Mouse (Mus musculus) layer of hippocampus, adult 9-11 months (tissue): Measurements from ENCODE around the gene Ugt1a5.

Experiments
- DNase-seq: peaks from one replicate; pipeline ENCODE4 v3.0.0; 2022

The Ugt1a5 gene

DNA sequence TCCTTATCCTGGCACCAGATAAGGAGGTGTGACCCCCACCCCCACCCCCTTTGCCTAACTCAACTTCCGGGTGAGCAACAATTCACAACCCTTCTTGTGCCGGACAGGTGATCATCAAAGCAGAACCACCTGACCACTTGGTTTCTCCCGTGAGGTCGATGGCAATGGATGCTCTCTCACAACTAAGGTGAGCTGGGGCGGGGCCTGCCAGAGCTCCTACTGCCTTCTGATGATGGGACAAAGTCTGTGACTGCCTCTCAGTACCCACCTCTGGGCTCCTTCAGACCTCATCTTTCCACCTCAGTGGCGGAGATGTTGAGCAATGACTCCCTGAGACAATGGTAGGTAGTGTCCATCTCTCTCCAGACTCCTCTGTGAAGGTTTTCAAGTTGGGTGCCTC lies 80.1 kb downstream of the Ugt1a5 start:
- no peak for DNase-seq

DNA sequence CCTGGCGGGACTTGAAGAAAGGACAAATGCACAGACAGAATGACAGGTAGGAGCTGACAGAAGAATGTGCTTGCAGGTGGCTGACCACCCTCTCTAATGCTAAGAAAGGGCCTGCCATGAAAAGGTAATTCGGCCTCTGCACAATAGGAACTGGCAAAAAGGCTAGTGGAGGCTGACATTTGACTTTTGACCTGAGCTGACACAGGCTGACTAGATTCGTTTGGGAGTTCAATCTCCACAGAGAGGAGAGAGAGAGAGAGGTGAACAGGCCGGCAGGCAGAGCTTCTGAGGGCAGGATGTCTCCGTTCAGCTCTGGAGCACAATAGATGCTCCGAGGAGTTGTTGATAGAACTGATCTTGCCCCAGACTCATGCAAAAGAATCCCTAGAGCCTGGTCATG lies 80.6 kb downstream of the Ugt1a5 start:
- DNase-seq: no peak

DNA sequence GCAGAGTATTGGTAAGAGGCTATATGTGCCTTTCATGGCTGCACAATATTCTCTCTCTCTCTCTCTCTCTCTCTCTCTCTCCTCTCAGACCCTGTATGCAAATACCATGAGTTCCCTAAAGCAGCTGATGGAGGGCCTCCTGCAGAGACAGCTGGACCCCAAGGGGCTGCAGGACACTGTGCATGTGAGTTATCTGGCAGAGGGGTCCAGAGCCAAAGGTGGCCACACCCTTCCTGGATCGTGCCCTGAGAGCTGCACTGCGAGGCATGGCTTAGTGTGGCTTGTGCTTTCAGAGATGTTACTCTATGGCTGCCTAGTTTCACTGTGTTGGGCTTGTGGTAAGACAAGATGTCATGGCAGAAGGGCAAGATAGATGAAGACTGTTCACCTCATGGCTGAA lies 81.8 kb downstream of the Ugt1a5 start:
- DNase-seq: no peak

DNA sequence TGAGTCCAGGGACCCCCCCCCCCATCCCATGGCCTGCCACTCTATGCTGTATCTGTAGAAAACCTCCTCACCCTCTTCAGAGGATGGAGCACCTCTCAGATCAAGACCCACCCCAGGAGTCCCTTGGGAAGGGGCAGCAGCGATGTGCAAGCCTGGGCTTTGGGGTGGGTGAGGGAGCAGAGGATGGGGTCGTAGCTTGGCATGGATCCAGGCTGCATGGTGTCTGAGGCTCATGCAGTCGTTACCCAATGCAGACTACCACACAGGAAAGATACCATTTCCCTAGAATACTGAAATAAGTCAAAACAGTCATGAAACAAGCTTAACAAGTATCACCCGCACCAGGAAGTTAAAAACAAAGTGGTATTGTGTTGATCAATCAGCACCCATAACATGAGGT lies 82.8 kb downstream of the Ugt1a5 start:
- DNase-seq: no peak

DNA sequence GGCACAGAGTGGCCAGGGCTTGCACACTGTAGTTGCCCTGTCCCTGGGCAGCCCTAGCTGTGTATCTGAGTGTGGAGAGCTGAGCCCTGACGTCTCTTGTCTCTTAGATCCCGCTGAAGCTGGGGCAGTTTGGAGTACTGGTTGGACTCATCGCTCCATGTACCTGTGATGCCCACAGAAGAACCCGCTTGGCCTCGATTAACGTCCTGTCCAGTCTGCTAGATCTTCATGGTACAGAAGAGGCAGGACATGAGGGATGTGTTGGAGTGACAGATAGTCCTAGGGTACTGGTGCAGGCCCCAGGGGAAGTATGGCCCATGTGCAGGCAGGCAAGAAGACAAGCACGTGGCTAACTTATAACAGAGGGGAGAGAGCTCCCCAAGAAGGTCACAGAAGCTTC lies 83.8 kb downstream of the Ugt1a5 start:
- no peak for DNase-seq

DNA sequence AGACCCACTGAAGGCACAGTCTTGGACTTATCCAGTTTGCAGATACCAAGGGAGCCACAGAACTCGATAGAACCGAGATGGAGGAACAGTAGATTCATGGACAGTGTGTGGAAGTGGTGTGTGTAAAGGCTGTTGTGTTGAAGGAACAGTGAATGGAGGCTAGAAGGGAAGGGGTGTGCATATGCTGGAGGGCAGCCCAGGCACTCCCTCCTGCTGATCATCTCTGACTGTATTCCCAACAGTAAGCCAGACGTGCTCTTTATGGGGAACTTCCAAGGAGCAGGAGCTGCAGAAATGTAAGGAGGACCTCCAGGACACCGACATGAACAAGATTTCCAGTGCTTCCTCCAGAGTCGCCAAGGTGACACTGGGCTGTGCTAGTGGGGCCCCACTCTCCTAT lies 84.2 kb downstream of the Ugt1a5 start:
- DNase-seq: no peak

DNA sequence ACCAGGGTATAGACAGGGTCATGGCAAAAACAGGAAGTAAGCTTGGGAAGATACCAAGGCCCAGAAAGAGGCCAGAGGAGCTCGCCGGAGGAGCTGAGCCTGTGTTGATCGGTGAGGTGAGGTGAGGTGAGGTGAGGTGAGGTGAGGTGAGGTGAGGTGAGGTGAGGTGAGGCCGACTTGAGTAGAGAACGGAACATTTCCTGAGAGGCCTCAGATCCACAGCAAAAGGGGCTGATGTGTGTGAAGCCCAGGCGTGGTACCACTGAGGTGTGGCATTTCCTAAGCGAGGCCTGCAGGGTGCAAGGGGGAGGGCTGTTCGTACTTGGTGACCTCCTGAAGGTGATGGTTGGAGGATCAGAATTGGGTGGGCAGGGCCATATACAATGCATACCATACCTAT lies 87.3 kb downstream of the Ugt1a5 start:
- no peak for DNase-seq

DNA sequence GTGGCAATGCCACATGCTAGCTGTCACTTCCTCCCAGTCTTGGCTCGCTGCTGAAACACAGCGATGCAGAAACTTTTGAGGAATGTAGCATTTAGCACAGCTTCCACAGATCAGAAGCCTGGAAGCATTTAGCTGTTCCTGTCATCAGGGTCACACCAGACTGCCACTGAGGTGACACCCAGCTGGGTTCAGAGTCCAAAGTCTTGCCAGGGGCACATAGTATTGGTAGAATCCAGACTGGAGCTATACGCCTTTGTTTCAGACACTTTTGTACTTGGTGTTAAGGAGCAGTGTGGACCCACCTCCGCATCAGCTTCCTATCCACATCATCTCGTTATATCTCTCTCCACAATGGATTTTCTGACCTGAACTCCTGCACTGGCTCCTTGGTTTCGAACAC lies 87.7 kb downstream of the Ugt1a5 start:
- DNase-seq: no peak

DNA sequence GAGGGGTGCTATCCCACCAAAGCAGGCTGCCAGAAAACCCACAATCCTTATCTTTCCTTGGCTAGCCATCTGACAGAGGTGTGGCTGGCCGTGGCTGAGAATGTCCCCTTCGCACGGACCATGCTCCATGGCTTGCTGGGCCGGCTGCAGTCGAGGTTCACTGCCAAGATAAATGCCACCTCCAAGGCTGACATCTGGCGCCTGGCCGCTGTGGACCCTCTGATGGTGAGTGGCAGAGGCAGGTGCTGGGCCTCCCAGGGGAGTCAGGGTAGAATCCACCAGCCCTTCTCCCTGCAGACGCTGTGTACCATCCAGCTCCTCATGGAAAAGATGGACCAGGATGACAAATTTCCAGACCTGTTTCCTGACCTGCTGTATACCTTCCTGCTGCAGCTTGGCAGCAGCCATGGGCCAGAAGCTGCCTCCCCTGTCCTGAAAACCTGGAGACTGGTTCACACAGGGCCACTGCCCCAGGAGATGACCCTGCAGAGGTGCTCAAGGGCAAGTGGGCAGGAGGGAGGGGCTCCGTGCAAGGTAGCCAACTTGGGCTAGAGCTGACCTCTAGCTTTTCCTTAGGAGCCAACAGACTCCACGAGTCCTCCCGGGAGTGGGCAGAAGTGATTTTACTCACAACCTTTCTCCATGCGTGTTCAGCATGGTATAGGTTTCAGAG lies 89.1 kb downstream of the Ugt1a5 start:
- DNase-seq: no peak

DNA sequence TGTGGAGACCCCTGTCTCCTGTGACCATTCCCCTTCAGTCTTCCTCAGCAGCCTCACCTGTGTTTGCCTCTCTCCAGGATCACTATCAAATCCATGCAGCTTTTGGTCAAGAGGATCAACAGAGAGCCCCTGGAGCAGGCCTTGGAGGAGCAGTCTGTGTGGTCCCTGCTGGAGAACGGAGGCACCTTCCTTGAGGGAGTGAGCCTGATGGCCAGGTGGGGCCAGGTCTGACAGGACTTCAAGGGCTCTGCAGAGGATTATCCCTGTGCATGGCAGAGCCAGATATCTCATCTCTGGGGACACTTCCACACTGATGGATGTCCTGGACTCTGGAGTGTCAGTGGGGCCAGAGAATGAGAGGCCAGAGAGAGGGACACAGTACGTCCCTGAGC lies 89.7 kb downstream of the Ugt1a5 start:
- no peak for DNase-seq

DNA sequence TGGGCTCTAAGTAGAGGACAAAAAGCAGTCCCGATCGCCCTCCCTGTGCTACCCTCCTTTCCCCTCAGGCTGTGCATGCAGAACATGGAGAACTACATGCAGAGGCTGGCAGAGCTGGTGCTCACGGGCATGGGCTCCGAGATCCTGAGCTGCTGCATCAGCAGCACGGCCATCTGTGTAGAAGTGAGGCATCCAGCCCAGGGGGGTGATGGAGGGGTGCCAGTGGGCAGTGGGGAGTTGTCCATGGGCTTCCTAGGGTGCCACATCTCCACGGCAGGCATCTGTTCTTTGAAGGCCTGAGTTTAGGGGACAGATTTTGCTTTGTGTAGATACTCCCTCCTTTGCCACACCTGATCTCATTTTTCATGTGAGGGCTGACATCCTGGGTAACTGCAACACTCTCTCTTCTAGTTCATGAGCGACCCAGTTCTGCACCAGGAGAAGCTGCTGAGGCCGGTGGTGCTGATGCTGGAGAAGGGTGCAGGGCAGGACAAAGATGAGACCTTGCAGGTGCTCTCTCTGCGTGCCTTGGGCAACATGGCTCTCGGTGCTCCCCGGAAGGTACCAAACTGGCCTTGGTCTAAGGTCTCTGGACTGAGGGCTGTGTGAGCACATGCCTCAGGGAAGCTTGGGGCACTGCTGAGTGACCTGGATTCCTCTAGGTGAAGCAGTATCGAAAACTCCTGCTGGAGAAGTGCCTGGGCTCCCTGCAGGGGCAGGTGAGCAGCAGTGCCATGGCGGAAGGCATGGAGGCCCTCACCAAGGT lies 90.4 kb downstream of the Ugt1a5 start:
- no peak for DNase-seq

DNA sequence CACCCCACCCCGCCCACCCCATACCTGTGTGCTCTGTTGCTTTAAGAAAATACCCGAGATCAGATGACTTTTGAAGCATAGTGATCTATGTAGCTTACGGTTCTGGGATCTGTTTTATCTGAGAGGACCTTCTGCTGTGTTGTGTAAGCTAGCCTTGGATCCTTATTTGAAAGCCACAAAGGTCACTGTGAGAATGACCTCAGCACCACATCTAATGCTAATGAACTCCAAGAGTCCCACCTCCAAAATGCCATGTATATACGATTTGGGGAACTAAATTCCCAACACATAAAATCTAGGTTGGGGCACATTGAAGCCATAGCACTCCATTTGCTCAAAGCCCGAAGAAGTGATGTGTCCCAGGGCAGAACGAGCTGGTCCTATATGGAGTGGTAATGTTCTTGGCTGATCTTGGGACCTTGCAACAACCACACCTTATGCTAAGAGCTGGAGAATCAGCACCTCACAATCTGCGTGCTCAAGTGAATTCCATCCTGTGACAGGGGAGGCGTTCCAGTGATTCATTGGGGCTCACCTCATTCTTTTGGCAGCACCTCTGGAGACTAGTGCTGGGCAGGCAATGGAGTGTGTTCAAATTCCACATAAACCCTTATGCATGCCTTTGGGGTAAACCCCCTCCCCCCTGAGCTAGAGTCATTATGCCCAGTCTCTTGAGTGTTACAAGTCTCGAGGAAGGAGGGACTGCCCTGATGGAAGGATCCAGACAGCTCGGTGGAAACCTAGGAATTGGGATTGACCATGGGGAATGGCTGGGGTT lies 91.3 kb downstream of the Ugt1a5 start:
- no peak for DNase-seq

DNA sequence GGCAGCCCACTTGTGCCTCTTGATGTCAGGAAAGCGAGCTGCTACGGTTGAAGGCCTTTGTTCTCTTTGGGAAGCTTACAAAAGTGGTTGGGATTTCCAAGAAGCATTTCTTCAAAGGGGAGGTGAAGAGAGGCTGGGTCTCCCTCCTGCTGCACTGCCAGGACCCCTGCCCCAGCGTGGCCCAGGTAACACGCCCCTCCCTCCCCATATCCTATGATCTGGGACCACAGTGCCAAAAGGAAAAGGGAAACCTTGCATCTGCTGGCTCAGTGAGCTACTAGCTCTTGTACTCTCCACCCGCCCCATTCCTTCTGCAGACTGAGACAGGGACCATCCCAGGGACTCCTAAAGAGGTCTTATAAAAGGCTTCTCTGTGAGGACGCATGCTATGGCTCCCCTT lies 91.9 kb downstream of the Ugt1a5 start:
- no peak for DNase-seq

DNA sequence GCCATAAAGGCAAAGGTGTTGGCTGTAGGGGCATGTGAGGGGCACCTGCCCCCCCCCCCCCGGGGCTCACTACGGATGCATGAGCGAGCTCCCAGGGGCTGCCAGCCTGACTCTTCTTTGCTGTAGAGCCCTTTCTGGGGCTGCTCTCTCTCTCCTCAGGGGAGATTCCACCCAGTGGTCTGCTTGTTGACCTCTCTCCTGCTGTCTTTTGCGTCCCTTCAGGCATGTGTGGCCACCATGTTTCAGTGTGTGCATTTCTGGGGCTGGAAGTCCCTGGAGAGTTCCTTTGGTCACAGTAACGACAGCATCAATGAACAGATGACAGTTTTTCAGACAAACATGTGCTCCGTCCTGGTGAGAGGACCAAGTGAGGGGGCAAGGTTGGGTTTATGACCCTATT lies 92.5 kb downstream of the Ugt1a5 start:
- no peak for DNase-seq

DNA sequence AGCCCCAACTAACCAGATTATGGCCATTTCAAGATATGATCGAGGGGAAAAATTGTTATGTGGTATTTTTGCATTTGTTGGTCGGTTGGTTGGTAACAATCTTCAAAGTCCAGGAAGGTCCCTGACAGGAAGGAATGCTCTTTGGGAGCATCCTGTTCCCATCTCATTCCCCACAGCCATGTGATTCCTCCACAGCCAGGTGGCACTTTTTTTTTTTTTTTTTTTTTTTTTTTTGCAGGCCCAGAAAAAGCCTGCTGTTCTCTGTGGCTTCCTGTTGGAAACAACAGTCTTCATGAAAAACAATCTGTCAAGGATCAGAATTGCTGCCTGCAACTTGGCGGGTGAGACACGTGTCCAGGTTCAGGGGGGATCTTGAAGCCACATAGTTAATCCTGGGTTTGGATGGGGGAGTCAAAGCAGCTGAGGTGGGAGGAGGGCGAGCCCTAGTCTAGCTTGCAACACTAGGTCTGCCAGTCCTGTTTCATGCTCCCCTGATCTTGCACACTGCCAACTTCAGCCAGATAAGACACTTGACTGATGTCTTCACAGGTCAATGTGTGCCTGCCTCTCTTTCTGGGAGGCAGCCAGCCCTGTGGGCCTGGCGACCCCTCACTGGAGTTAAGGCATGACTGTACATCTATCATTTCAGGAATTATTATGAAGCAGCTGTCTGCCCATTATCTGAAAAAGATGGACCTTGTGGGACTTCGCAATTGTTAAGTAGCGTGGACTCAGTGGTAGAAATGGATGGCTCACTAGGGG lies 93.2 kb downstream of the Ugt1a5 start:
- no peak for DNase-seq

DNA sequence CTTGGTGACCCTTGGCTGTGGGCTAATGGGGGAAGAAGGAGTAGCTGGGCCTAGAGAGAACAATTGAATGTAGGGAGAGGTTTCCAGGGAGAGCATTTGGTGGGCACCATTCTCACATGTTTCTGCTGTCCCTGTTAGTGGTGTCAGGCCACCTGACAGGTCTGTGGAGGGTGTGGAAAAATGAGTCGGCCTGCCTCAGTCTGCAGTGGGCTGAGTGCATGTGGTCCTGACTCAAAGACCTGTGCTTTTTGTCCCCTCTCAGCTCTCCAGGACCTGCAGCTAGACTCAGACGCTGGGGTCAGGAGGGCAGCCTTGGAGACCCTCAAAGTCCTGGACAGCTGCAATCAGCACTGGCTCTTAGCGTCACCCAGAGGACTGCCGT lies 93.8 kb downstream of the Ugt1a5 start:
- DNase-seq: no peak

DNA sequence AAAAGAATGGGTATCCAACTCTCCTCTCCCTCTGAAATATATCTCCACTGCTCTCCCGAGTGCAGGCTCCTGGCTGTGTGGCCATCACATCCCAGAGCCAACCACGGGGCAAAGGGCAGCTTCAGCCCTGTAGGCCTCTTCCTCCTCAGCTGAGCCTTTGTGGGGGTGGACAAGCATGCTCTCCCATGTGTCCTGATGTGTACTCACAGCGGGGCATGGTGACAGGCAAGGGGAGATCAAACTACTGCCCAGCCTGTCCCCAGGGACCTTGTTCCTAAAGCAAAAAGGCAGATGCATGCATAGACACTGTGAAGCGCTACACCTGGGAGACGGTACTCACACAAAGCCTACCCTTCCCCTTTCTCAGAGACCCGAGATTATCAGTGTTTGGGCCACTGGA lies 94.3 kb downstream of the Ugt1a5 start:
- DNase-seq: no peak

DNA sequence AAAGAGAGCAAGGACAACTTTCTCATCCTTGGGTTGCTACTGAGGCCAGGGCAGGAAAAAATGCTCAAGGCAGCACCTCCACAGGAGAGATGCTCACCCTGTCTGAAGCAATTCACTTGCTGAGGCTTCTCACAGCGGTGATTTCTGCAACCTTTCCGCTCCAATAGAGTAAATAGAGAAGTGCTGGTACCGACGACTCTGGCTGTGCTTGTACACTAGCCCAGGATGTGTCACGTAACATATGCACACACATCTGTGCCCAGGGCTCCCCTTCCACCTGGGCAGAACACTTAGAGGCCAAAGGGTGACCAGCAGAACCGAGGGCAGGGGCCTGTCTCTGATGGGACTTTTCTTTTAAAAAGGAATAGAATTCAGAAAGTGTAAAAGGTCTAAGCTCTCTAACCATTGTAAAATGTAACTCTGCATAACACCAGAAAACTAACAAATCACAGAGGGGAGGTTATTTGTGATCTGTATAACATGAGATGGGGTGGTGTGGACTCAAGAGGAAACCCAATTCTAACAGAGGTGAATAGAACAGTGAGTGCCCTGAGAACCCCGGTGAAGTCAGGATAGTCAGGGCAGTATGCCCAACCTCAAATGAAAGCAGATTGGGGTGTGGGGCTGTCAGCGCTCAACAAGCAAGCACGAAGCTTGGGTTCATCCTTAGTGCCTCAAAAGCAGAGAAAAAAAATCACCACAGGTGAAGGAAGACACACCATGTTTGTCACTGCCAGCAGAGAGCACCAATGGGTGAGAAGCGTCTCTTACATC lies 95.0 kb downstream of the Ugt1a5 start:
- DNase-seq: no peak

DNA sequence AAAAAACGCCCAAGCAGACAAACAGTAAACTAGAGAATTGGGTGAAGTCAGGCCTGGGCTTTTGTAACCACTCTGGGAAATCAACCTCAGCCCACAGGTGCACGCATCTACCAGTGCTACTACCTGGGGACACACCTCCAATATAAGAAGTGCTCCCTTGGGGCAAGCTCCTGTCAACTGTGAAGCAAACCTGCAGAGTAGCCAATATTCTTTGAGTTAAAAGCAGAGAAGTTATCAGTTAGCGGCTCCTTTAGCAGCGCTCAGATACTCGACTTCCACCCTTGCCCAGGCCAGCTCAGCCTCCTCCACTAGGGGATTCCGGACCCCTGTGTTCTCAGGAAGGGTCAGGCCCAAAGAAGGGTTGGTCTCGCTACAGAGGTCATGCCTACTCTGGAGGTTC lies 95.9 kb downstream of the Ugt1a5 start:
- DNase-seq: no peak

DNA sequence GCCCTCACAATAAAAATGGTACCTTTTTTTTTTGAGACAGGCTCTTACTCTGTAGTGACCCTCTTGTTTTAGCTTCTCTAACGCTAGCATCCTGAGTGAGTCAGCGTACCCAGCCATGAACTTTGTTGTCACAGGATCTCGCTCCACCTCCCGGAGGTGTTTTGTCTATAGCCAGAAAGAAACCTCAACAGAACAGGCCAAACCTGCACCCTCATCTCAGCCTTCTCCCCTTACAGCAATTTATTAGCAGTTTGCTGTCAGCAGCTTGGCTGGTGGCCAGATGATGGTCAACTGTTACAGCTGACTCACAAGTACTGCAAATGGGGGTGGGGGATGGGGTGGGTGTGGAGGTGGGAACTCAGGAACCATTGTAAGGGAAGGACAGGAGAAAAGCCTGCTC lies 96.4 kb downstream of the Ugt1a5 start:
- DNase-seq: no peak

DNA sequence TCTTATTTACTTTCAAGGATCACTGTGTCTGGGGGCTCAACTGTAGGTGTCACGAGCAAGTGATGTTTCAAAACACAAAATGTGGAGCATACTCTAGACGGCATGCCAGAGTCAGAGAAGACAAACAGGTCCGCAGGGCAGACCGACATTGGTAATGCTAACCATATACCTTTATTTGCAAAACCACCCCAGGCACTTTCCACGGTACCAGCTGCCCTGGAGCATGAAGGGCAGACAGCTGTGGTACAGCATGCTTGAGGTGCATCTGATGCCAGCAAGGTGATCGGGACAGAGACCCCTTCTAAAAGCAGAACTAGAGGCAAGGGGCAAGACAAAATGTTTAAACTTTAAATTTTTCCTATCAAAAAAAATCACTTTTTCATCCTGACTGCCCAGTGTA lies 97.1 kb downstream of the Ugt1a5 start:
- no peak for DNase-seq

DNA sequence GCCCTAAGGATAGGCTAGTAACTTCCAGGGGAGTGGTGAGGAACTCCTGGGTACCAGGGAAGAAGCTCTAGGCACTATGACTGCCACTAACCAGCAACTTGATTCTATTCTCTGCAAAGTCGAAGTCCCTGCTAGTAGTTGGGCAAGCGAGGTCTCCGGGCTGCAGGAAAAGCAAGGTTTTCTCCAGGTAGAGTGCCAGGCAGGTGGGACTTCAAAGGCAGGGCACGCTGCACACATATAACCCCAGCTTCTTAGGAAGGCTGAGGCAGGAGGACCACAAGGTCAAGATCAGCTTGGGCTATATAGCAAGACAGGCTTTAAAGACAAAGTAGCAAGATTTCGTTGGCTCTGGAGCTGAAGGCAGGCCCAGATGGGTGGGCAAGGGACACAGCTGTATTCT lies 98.0 kb downstream of the Ugt1a5 start:
- DNase-seq: no peak
